Mouse (Mus musculus): ENCODE measurements at regions not wholly inside any gene's neighbourhood (a gene's known extent, or its start where the extent isn't known, plus 50 kb on each side); places are given as distances from the start of the nearest gene placed in this dataset.
"Not testable (repeated sequence)": the region's sequence is repeated elsewhere in the genome, so short reads cannot be mapped to it uniquely, and the experiment has no call there.

DNA sequence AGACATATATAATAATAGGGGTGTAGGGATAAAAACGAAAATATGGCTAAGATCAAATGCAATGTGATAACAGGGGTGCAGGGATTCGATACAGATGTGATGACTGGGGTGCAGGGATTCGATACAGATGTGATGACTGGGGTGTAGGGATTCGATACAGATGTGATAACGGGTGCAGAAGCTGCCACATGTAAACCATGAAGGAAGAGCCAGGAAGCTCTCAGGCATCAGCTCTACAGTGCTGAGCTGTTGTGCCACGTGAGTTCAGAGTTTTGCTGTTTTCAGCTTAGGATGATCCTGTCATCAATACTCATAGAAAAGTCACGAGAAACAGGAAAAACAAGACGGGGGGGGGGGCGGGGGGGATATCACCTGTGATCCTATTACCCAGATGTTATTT lies 221.2 kb upstream of the Klf3 start:
- Histone ChIP-seq H3K4me1 (replicated peaks; ENCODE audit: control insufficient read depth, insufficient read depth, low read length) (peaks cover 46% of the 10 kb centered on the region), H3K4me3 (ENCODE audit: low read depth, low read length) (no peak overlapping the region), H3K9ac (ENCODE audit: low read depth, low read length) (no peak overlapping the region), H3K27me3 (replicated peaks; ENCODE audit: control insufficient read depth, insufficient read depth, low read length) (no peaks in the 10 kb centered on the region), H3K36me3 (ENCODE audit: control insufficient read depth, insufficient read depth, low read length) (no peaks in the 10 kb centered on the region), H3K9me3 (ENCODE audit: control insufficient read depth, low read length) (no peaks in the 10 kb centered on the region), H3K27ac (ENCODE audit: low read depth, low read length) (no peak overlapping the region), H3K4me2 (no peak overlapping the region)
- ATAC-seq (replicated peaks; ENCODE audit: low FRiP score): no peak
- 73% methylated on average over 9 of the region's 9 CpGs for WGBS
- no peak for DNase-seq (ENCODE audit: low spot score)

DNA sequence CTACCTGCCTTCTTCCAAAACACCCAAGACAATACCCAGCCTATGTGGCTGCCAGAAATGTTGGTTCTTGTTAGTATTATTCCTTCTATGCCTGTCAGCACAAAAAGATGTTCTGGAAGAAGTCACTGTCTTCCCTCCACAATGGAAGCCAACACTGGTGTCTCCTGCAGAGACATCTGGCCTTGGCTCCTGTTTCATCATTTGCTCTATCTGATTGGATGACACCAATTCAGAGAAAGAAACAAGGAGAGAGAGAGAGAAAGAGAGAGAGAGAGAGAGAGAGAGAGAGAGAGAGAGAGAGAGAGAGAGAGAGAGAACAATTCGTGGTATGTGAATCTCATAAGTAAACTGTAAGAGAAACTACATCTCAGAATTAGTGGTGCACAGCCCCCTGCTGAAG lies 218.9 kb upstream of the Klf3 start:
- ATAC-seq (replicated peaks; ENCODE audit: low FRiP score) (no peak), DNase-seq (ENCODE audit: low spot score) (no peak)
- no peaks in the 10 kb centered on the region for H3K9me3 ChIP-seq (ENCODE audit: control insufficient read depth, low read length)
- no peaks in the 10 kb centered on the region for H3K27me3 ChIP-seq (replicated peaks; ENCODE audit: control insufficient read depth, insufficient read depth, low read length)
- H3K9ac ChIP-seq (ENCODE audit: low read depth, low read length): no peak overlapping the region
- 69% methylated on average over 1 of the region's 1 CpGs for WGBS
- no peaks in the 10 kb centered on the region for H3K36me3 ChIP-seq (ENCODE audit: control insufficient read depth, insufficient read depth, low read length)
- H3K4me3 ChIP-seq (ENCODE audit: low read depth, low read length): no peak overlapping the region
- H3K4me1 ChIP-seq (replicated peaks; ENCODE audit: control insufficient read depth, insufficient read depth, low read length): peaks cover 37% of the 10 kb centered on the region
- H3K27ac ChIP-seq (ENCODE audit: low read depth, low read length): no peak overlapping the region
- H3K4me2 ChIP-seq: no peak overlapping the region

DNA sequence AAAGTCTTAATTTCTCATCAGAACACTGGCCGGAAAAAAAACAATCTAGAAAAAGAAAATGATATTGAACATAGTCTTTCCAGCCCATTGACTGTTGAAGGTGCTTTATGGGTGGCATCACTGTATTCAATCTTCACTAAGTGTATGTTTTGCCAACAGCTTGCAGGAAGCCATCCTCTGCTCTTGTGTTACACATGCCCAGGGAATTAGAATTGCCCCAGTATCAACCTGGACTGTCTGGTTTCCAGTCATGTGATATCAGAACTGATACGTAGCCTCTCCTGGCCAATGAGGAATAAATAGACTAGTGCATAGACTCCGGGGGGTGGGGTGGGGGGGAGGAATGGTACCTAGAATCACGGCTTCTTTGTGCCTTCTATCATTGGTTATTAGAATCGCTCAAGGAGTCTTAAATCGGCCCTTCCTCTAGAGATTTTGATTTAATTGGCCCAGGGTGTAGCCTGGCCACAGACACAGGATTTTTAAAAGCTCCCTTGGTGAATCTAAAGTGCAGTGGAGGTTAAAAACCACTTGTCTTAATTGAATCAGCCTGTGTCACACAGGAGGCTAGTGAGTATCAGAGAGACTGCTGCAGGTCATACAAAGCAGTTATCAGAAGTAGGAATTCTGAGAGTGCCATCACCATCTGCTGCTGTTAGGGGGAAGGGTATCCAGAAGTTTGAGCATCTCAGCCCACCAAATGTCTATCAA lies 218.0 kb upstream of the Klf3 start:
- no peaks in the 10 kb centered on the region for H3K27me3 ChIP-seq (replicated peaks; ENCODE audit: control insufficient read depth, insufficient read depth, low read length)
- H3K36me3 ChIP-seq (ENCODE audit: control insufficient read depth, insufficient read depth, low read length): no peaks in the 10 kb centered on the region
- H3K4me3 ChIP-seq (ENCODE audit: low read depth, low read length): no peak overlapping the region
- no peak overlapping the region for H3K27ac ChIP-seq (ENCODE audit: low read depth, low read length)
- ATAC-seq (replicated peaks; ENCODE audit: low FRiP score) (no peak), DNase-seq (ENCODE audit: low spot score) (no peak)
- H3K4me2 ChIP-seq: no peak overlapping the region
- WGBS: 82% methylated on average over 6 of the region's 6 CpGs
- H3K4me1 ChIP-seq (replicated peaks; ENCODE audit: control insufficient read depth, insufficient read depth, low read length): peaks cover 34% of the 10 kb centered on the region
- no peaks in the 10 kb centered on the region for H3K9me3 ChIP-seq (ENCODE audit: control insufficient read depth, low read length)
- no peak overlapping the region for H3K9ac ChIP-seq (ENCODE audit: low read depth, low read length)

DNA sequence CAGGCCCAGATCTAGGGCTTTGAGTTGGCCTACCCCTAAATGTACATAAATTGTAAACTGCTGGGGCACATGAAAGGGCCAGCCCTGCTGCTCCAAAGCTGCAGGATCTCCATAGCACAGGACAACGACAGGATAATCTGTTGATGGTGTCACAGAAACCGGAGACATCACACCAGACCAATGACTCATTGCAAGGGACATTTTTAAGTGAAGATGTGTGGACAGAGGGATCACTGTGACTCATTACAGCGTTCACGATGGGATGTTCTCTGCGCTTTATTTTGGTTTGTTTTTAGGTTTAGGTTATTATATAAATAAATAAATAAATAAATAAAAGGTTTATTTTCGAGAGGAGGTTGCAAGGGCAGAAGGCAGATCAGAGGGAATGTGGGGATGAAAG lies 216.9 kb upstream of the Klf3 start:
- no peak overlapping the region for H3K4me2 ChIP-seq
- peaks cover 28% of the 10 kb centered on the region for H3K4me1 ChIP-seq (replicated peaks; ENCODE audit: control insufficient read depth, insufficient read depth, low read length)
- no peak overlapping the region for H3K9ac ChIP-seq (ENCODE audit: low read depth, low read length)
- no peaks in the 10 kb centered on the region for H3K9me3 ChIP-seq (ENCODE audit: control insufficient read depth, low read length)
- no peaks in the 10 kb centered on the region for H3K36me3 ChIP-seq (ENCODE audit: control insufficient read depth, insufficient read depth, low read length)
- H3K4me3 ChIP-seq (ENCODE audit: low read depth, low read length): no peak overlapping the region
- WGBS: 90% methylated on average over 6 of the region's 6 CpGs
- no peak overlapping the region for H3K27ac ChIP-seq (ENCODE audit: low read depth, low read length)
- DNase-seq (ENCODE audit: low spot score): no peak
- no peak for ATAC-seq (replicated peaks; ENCODE audit: low FRiP score)
- H3K27me3 ChIP-seq (replicated peaks; ENCODE audit: control insufficient read depth, insufficient read depth, low read length): no peaks in the 10 kb centered on the region

- no peak for ATAC-seq (replicated peaks; ENCODE audit: low FRiP score)
- peaks cover 30% of the 10 kb centered on the region for H3K4me1 ChIP-seq (replicated peaks; ENCODE audit: control insufficient read depth, insufficient read depth, low read length)
- DNase-seq (ENCODE audit: low spot score): no peak
- WGBS: 80% methylated on average over 3 of the region's 3 CpGs
- H3K4me2 ChIP-seq: no peak overlapping the region
- no peaks in the 10 kb centered on the region for H3K27me3 ChIP-seq (replicated peaks; ENCODE audit: control insufficient read depth, insufficient read depth, low read length)
- no peak overlapping the region for H3K27ac ChIP-seq (ENCODE audit: low read depth, low read length)
- H3K4me3 ChIP-seq (ENCODE audit: low read depth, low read length): no peak overlapping the region
- H3K9ac ChIP-seq (ENCODE audit: low read depth, low read length): no peak overlapping the region
- H3K9me3 ChIP-seq (ENCODE audit: control insufficient read depth, low read length): no peaks in the 10 kb centered on the region
- no peaks in the 10 kb centered on the region for H3K36me3 ChIP-seq (ENCODE audit: control insufficient read depth, insufficient read depth, low read length)
These were observed 216.3 kb upstream of the Klf3 start for GRCm38 (mm10) chr5:64586933-64587332.

GRCm38 (mm10) chr5:64587895-64588738 lies 215.1 kb upstream of the Klf3 start:
- peak; percentile 84 for ATAC-seq (replicated peaks; ENCODE audit: low FRiP score)
- no peak overlapping the region for H3K4me3 ChIP-seq (ENCODE audit: low read depth, low read length)
- WGBS: 18% methylated on average over 8 of the region's 8 CpGs
- no peaks in the 10 kb centered on the region for H3K27me3 ChIP-seq (replicated peaks; ENCODE audit: control insufficient read depth, insufficient read depth, low read length)
- peak overlapping the region; percentile 28; the same call in 1 of the 2 replicates for H3K4me2 ChIP-seq
- peak overlapping the region; percentile 45; the same call in 1 of the 2 replicates for H3K9ac ChIP-seq (ENCODE audit: low read depth, low read length)
- no peaks in the 10 kb centered on the region for H3K36me3 ChIP-seq (ENCODE audit: control insufficient read depth, insufficient read depth, low read length)
- H3K4me1 ChIP-seq (replicated peaks; ENCODE audit: control insufficient read depth, insufficient read depth, low read length): peaks cover 35% of the 10 kb centered on the region
- no peaks in the 10 kb centered on the region for H3K9me3 ChIP-seq (ENCODE audit: control insufficient read depth, low read length)
- peak overlapping the region; percentile 83 for H3K27ac ChIP-seq (ENCODE audit: low read depth, low read length)
- DNase-seq (ENCODE audit: low spot score): peak; percentile 53

DNA sequence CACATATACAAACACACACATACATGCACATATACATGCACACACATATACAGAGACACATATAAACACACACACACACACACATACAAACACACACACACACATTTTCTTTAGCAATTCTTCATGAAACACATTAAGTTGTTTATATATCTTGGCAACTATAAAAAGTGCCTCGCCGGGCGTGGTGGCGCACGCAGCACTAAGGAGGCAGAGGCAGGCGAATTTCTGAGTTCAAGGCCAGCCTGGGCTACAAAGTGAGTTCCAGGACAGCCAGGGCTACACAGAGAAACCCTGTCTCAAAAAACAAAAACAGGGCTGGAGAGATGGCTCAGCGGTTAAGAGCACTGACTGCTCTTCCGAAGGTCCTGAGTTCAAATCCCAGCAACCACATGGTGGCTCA lies 214.4 kb upstream of the Klf3 start:
- not testable (repeated sequence) for H3K9ac ChIP-seq (ENCODE audit: low read depth, low read length); H3K4me3 ChIP-seq (ENCODE audit: low read depth, low read length); H3K4me2 ChIP-seq; H3K36me3 ChIP-seq (ENCODE audit: control insufficient read depth, insufficient read depth, low read length); DNase-seq (ENCODE audit: low spot score); H3K9me3 ChIP-seq (ENCODE audit: control insufficient read depth, low read length); H3K27me3 ChIP-seq (replicated peaks; ENCODE audit: control insufficient read depth, insufficient read depth, low read length); ATAC-seq (replicated peaks; ENCODE audit: low FRiP score)
- H3K4me1 ChIP-seq (replicated peaks; ENCODE audit: control insufficient read depth, insufficient read depth, low read length): peaks cover 35% of the 10 kb centered on the region
- peak overlapping the region; percentile 83 for H3K27ac ChIP-seq (ENCODE audit: low read depth, low read length)
- 95% methylated on average over 8 of the region's 8 CpGs for WGBS

DNA sequence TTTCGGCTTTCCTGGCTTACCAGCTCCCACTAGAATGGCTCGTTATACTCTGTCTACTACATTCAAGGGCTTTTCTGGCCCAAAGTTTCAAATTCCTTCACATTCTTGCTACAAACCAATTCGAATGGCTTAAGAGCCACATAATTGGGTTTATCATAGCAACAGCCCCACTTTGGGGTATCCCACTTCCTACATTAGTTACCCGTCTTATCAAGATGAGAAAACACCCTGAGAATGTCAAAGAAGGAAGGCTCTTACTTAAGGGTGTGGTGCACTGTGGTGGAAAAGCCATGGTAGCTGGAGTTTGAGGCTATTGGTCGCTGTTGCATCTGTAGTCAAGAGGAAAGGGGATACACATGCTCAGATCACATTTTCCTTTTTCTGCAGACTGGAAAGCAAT lies 213.2 kb upstream of the Klf3 start:
- ATAC-seq (replicated peaks; ENCODE audit: low FRiP score) (peak; percentile 32; the same call in 1 of the 2 replicates), DNase-seq (ENCODE audit: low spot score) (no peak)
- 61% methylated on average over 5 of the region's 5 CpGs for WGBS
- H3K4me1 ChIP-seq (replicated peaks; ENCODE audit: control insufficient read depth, insufficient read depth, low read length): peaks cover 35% of the 10 kb centered on the region
- H3K27me3 ChIP-seq (replicated peaks; ENCODE audit: control insufficient read depth, insufficient read depth, low read length): no peaks in the 10 kb centered on the region
- 0 out of 2 replicates have a peak overlapping the region, but pooled peaks have one; percentile 19 for H3K4me2 ChIP-seq
- peak overlapping the region; percentile 4; the same call in 1 of the 2 replicates for H3K9ac ChIP-seq (ENCODE audit: low read depth, low read length)
- peak overlapping the region; percentile 92 for H3K27ac ChIP-seq (ENCODE audit: low read depth, low read length)
- H3K9me3 ChIP-seq (ENCODE audit: control insufficient read depth, low read length): no peaks in the 10 kb centered on the region
- H3K4me3 ChIP-seq (ENCODE audit: low read depth, low read length): no peak overlapping the region
- H3K36me3 ChIP-seq (ENCODE audit: control insufficient read depth, insufficient read depth, low read length): no peaks in the 10 kb centered on the region

Measured in liver, embryonic 11.5 days (tissue).